ENCODE assay signal across 8 mouse cellular contexts in the genomic region with DNA sequence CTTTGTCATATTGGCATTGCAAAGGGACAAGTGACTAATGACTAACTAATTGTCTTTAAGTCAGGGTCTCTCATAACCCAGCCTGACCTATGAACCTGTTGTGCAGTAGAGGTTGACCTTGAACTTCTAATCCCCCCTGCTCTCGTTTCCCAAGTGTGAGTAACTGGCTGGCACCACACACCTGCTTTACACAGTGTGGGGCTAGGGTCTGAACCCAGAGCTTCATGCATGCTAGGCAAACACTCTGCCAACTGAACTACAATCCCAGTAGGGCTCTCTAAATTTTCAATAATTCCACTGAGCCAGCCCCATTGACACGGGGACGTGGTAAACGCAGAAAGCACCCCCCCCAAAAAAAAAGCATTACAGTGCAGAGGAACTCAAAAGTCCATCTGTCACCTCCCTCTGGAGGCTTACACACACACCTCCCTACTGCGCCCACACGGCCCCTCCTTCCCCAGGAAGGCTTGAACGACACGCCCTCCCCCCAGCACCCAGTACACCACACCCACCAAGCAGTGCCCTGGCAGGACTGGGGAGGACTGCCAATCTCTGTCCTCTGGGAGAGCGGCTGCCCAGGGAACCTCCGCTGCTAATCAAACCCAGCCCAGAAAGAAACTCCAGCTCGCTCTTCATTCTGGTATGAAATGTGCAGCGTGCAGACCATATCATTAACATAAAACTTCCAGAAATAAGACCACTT. TPM values are rescaled to one million over a fixed set of nuclear protein-coding genes. Genes with fewer than 3 reads are reported as not detected.
A peak's percentile ranks its signal among the peaks of the same experiment; 100 is the strongest.
DNase-seq lines count a peak whose midpoint lies in the region; ATAC-seq and TF ChIP-seq lines count a peak whose summit lies in the region.

No protein-coding gene starts in this region.

- intact Hi-C loops in gastrocnemius, adult 2 months (cut with DNase I): no loop called here

- DNase-seq in gastrocnemius, adult 2 months: peak; percentile 54
- no peak for DNase-seq in gastrocnemius, postnatal 10 days
- DNase-seq in adrenal gland, postnatal 10 days: peak; percentile 81
- no peak for DNase-seq in midbrain, embryonic 14.5 days
- no peak for DNase-seq in embryo, embryonic 10.5 days (ENCODE audit: low spot score)

- peak overlapping the region; percentile 31 for H3K4me2 ChIP-seq in heart, embryonic 11.5 days
- no peak overlapping the region for H3K4me2 ChIP-seq in kidney, embryonic 14.5 days (replicated peaks; ENCODE audit: low read depth, low read length)
- no peak overlapping the region for H3K4me2 ChIP-seq in midbrain, embryonic 14.5 days (ENCODE audit: low read length)

- H3K9ac ChIP-seq in heart, embryonic 11.5 days (ENCODE audit: low read depth, low read length): no peak overlapping the region
- H3K9ac ChIP-seq in kidney, embryonic 14.5 days (ENCODE audit: low read depth, low read length): no peak overlapping the region
- H3K9ac ChIP-seq in midbrain, embryonic 14.5 days (replicated peaks; ENCODE audit: low read length): 0 out of 2 replicates have a peak overlapping the region, but pooled peaks have one; percentile 27

- WGBS in heart, embryonic 11.5 days (ENCODE audit: insufficient replicate concordance): 47% methylated on average over 12 of the region's 12 CpGs
- 43% methylated on average over 12 of the region's 12 CpGs for WGBS in kidney, embryonic 14.5 days
- WGBS in midbrain, embryonic 14.5 days: 48% methylated on average over 12 of the region's 12 CpGs

- H3K4me3 ChIP-seq in gastrocnemius, adult 2 months: no peak overlapping the region
- H3K4me3 ChIP-seq in heart, embryonic 11.5 days (ENCODE audit: low read depth, low read length): no peak overlapping the region
- no peak overlapping the region for H3K4me3 ChIP-seq in kidney, embryonic 14.5 days (ENCODE audit: low read length)
- no peak overlapping the region for H3K4me3 ChIP-seq in midbrain, embryonic 14.5 days (replicated peaks; ENCODE audit: low read depth, low read length)

- no peaks in the 10 kb centered on the region for H3K36me3 ChIP-seq in heart, embryonic 11.5 days (ENCODE audit: control insufficient read depth, insufficient read depth, low read length)
- no peaks in the 10 kb centered on the region for H3K36me3 ChIP-seq in kidney, embryonic 14.5 days (ENCODE audit: control insufficient read depth, insufficient read depth, low read length)
- no peaks in the 10 kb centered on the region for H3K36me3 ChIP-seq in midbrain, embryonic 14.5 days (ENCODE audit: control insufficient read depth, insufficient read depth, low read length)

- H3K27ac ChIP-seq in gastrocnemius, adult 2 months: no peak overlapping the region
- H3K27ac ChIP-seq in heart, embryonic 11.5 days (ENCODE audit: low read depth, low read length): no peak overlapping the region
- no peak overlapping the region for H3K27ac ChIP-seq in kidney, embryonic 14.5 days (ENCODE audit: low read depth, low read length)
- peak overlapping the region; percentile 41; the same call in 1 of the 2 replicates for H3K27ac ChIP-seq in midbrain, embryonic 14.5 days (replicated peaks; ENCODE audit: low read depth, low read length)

- no peak; the same call in 1 of the 2 replicates for ATAC-seq in heart, embryonic 11.5 days (replicated peaks; ENCODE audit: insufficient number of reproducible peaks, low FRiP score, low TSS enrichment)
- ATAC-seq in kidney, embryonic 14.5 days (ENCODE audit: low FRiP score, low TSS enrichment): peak; percentile 54; the same call in 1 of the 2 replicates
- no peak for ATAC-seq in midbrain, embryonic 14.5 days (ENCODE audit: low FRiP score, low TSS enrichment)
- no peak for ATAC-seq in megakaryocyte progenitor cell, adult 5-6 weeks (replicated peaks; ENCODE audit: poor library complexity)

- peaks cover 15% of the 10 kb centered on the region for H3K4me1 ChIP-seq in heart, embryonic 11.5 days (ENCODE audit: control insufficient read depth, insufficient read depth, low read length)
- H3K4me1 ChIP-seq in kidney, embryonic 14.5 days (ENCODE audit: control insufficient read depth, insufficient read depth, low read length): peaks cover 39% of the 10 kb centered on the region
- H3K4me1 ChIP-seq in midbrain, embryonic 14.5 days (ENCODE audit: control insufficient read depth, insufficient read depth, low read length): peaks cover 37% of the 10 kb centered on the region

- H3K27me3 ChIP-seq in heart, embryonic 11.5 days (ENCODE audit: control insufficient read depth, insufficient read depth, low read length): no peaks in the 10 kb centered on the region
- no peaks in the 10 kb centered on the region for H3K27me3 ChIP-seq in kidney, embryonic 14.5 days (ENCODE audit: control insufficient read depth, insufficient read depth, low read length)
- H3K27me3 ChIP-seq in midbrain, embryonic 14.5 days (ENCODE audit: control insufficient read depth, insufficient read depth, low read length): no peaks in the 10 kb centered on the region

- H3K9me3 ChIP-seq in heart, embryonic 11.5 days (replicated peaks; ENCODE audit: control insufficient read depth, low read length): no peaks in the 10 kb centered on the region
- no peaks in the 10 kb centered on the region for H3K9me3 ChIP-seq in kidney, embryonic 14.5 days (ENCODE audit: control insufficient read depth, low read length)
- no peaks in the 10 kb centered on the region for H3K9me3 ChIP-seq in midbrain, embryonic 14.5 days (ENCODE audit: control insufficient read depth, low read length)

- no peak for TF ChIP-seq CTCF in gastrocnemius, adult 2 months (IDR thresholded peaks at IDR 0.05)

RNA-seq across cellular contexts. Expression of a gene that starts 42.5 kb away (rescaled TPM):
- under 1 TPM in 1 of 2 experiments, not detected in 1; 0.11 TPM for total RNA-seq in gastrocnemius, adult 2 months (2021)
- total RNA-seq in gastrocnemius, postnatal 10 days (2021): under 1 TPM; 0.21 to 0.27 TPM
- total RNA-seq in adrenal gland, postnatal 10 days (2021): 1 to 10 TPM; 1.7 to 1.9 TPM
- 1.7 and 3.5 TPM in 2 replicates for polyA plus RNA-seq in heart, embryonic 11.5 days (2014; fragmentation: Nextera tagmentation; extraction: Ambion mirVana)
- 3.5 and 5.3 TPM in 2 replicates for polyA plus RNA-seq in kidney, embryonic 14.5 days (2014; fragmentation: Nextera tagmentation; extraction: Ambion mirVana)
- 38.4 and 43.3 TPM in 2 replicates for polyA plus RNA-seq in midbrain, embryonic 14.5 days (2014; fragmentation: Nextera tagmentation; extraction: Ambion mirVana)
- total RNA-seq in megakaryocyte progenitor cell, adult 5-6 weeks (2015): 0.02 TPM in 1 of 2 replicates, not detected in the other
- 0.24 and 0.33 TPM in 2 replicates for total RNA-seq in megakaryocyte progenitor cell, adult 5-6 weeks (2017)

Comparison
In these comparisons a context has a peak if more than half of its experiments do, and no peak if none do; other contexts are left out.
1. DNase-seq: peak in gastrocnemius, adult 2 months (single experiment) and adrenal gland, postnatal 10 days (single experiment); none in gastrocnemius, postnatal 10 days (single experiment), midbrain, embryonic 14.5 days (single experiment) and embryo, embryonic 10.5 days (single experiment).